Mouse (Mus musculus) mouse embryonic stem cell (cell line): ENCODE measurements around the gene Ppp1r27.
"Not testable (repeated sequence)": the region's sequence is repeated elsewhere in the genome, so short reads cannot be mapped to it uniquely, and the experiment has no call there.

ENCODE experiments used
- in situ Hi-C, 2 experiments: fragments of 300-500 bp; cut with MboI; formaldehyde crosslinking; loops; 1 replicate in 1 of 2; 3 replicates in 1 of 2; pipeline ENCODE4 v1.14.3; 2019 to 2020; ENCODE audit warnings: low sequenced_read_pairs in 2 of 2, low pct_unique_long_range_greater_than_20kb in 1 of 2, mixed read lengths in 1 of 2; ENCODE audit not compliant: unreplicated experiment in 1 of 2

Gene Ppp1r27

DNA sequence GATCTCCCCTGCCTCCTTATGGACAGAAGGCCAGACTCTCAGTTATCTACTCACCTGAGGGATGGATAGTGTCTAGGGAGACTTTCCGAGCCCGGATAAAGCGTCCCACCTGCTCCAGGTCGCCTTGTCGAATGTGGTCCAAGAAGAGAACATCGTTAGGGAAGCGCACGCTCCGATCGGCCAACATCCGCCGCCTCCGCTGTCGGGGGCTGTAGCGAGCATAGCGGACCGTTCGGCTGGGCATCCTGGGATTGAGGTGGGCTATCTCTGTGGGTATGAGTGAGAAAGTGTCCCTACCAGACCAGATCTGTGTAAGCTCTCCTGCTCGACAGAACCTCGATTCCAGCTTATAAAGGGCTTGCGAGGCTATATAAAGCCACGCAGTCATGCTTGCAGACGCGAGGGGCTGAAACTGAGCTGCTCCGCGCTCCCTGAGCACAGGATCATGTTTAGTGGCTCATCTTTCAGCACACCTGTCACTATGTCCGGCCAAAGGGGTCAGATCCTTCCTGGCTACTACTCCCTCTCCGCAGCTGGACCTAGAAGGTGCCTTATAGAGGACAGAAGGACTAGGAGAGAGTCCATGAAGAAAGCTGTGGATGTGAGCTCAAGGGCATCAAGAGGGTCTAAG, at the start of gene Ppp1r27:
Ppp1r27 (minus strand) TSS at position 323 of the 631 bp plus-strand sequence.
- in situ Hi-C loops, result no loop called here

DNA sequence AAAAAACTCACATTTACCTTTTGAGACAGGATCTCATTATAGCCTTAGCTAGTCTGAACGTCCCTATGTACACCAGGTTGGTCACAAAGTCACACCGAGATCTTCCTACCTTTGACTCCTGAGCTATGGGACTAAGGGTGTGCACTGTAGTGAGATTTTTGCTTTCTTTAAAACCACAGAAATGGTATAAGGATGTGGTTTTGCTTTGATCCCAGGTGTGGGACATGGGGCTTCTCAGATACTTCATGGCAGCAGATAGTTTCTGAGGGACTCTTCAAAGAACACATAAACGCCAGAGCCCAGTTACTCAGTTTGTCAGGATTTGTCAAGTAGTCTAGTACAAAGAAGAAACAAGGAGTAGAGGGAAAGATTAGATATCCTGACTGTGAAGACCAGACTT, 49.8 kb upstream of the Ppp1r27 start:
- in situ Hi-C loops, result no loop called here

DNA sequence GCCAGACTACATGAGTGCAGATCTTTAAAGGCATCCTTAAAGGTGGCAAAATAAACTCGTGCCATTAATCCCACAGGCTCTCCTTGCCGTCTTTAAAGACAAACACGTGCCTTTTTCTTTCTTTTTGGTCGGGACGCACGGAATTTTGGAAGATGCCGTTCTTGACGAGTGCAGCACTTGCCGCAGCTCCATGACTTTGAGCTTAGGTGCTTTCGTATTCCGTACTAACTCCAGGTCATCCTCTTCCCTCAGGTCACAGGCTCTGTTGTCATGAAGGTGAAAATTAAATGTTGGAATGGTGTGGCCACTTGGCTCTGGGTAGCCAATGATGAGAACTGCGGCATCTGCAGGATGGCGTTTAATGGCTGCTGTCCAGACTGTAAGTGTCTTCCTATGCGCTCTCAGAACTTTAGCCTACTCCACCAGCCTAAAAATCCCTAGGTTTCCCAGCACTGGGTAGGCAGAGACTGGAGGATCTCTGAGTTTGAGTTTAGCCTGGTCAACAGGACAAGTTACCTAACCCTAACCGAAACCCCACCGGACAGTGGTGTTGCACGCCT, 48.1 kb upstream of the Ppp1r27 start:
- in situ Hi-C loops, result no loop called here

- in situ Hi-C loops, result no loop called here
These were observed 47.5 kb upstream of the Ppp1r27 start, which contains the start of the genes Alyref and Anapc11 for GRCm38 (mm10) chr11:120598283-120598989. TSS of gene Alyref (minus strand) at chr11:120598365. TSS of gene Anapc11 (plus strand) at chr11:120598421.

DNA sequence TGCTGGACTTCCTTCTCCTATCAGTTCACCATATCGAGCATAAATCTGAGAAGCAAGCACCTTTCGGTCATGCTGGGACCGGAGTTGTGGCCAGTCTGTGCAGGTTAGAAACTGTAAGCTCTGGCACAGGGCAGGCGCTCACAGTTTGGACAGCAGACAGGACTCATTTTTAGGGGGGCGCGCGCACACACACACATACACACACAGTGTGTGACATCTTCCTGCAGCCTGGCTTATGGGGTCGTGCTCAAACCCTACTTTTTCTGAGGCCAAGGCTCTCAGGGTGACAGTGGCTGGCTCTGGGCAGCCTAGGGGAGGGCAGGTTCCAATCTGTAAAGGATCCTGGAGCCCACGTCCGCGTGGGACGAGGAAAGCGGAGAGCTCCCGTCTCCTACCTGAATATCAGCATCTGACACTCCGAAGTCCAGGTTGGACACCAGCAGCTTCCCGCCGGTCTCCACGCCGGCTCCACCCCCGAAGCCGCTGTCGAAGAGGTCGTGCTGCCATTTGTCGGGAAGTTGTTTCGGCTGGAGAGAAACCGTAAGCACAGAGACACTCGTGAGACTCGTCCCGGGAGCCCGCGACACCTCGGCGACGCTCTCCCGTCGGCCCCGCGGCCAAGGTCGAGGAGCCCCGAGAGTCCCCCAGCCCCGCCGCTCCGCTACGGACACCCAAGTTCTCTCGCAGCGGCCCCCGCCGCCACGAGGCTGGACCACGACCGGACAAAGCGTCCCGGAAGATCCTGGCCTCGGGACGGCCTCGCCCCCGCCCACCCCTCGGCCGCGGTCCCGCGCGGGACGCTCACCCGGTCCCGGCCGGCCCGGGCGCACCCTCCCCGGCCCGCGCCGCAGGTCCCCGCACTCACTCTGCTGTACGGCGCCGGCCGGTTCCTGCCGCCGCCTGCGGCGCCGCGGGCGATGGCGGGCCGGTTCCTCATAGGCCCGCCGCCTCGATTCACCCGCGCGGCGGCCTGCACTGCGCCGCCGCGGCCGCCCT, 46.6 kb upstream of the Ppp1r27 start:
- in situ Hi-C loops, result no loop called here

- in situ Hi-C loops, result no loop called here
These were observed 37.6 kb upstream of the Ppp1r27 start for GRCm38 (mm10) chr11:120588531-120588930.

GRCm38 (mm10) chr11:120583937-120584336, 33.0 kb upstream of the Ppp1r27 start:
- in situ Hi-C loops, result no loop called here

DNA sequence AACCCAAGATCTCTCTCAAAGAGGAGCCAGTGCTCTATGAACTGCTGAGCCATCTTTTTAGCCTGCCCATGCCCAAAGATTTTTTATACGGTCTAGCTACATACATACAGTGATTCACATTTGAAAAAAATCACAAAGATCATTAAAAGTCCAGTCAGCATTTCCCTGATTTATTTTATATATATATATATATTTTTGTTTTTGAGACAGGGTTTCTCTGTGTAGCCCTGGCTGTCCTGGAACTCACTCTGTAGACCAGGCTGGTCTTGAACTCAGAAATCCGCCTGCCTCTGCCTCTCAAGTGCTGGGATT, 32.0 kb upstream of the Ppp1r27 start:
- in situ Hi-C loops, result not testable (repeated sequence)

DNA sequence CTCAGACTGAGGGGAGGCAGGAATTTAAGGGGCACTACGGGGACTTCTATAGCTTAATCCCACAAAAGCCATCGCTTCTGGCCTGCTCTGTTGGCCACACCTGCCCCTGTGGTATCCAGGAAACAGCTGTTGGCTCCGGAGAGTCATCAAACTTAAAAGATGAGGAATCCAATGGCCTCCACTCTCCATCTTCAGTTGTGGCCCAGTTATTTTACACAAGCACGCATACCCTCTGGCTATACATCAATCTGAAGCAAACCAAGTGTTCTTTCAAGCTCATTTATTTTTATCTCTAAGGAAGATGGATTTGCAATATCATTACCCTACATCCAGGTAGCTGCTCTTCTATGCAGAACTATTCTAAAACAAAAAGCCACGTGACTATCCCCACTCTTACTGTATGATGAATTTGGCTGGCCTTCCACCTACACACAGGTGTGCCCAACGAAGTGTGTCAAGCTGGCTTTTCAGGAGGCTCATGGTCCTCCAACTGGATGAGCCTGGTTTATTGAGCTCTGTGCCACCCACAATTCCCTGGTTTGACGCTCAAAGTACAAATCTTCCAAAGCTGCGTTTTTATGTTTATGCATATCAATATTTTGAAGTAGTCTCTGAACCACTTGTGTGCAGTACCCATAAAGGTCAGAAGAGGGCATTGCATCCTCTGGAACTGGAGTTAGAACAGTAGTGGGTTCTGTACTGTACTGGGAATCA, 31.5 kb upstream of the Ppp1r27 start:
- in situ Hi-C loops, result no loop called here

- in situ Hi-C loops, result no loop called here
These were observed 30.7 kb upstream of the Ppp1r27 start, which contains the start of gene Arhgdia for GRCm38 (mm10) chr11:120581490-120582267. TSS of gene Arhgdia (minus strand) at chr11:120581624.

- in situ Hi-C loops, result no loop called here
These were observed 30.0 kb upstream of the Ppp1r27 start for GRCm38 (mm10) chr11:120580871-120581331.

GRCm38 (mm10) chr11:120580190-120580589, 29.3 kb upstream of the Ppp1r27 start:
- in situ Hi-C loops, result no loop called here

DNA sequence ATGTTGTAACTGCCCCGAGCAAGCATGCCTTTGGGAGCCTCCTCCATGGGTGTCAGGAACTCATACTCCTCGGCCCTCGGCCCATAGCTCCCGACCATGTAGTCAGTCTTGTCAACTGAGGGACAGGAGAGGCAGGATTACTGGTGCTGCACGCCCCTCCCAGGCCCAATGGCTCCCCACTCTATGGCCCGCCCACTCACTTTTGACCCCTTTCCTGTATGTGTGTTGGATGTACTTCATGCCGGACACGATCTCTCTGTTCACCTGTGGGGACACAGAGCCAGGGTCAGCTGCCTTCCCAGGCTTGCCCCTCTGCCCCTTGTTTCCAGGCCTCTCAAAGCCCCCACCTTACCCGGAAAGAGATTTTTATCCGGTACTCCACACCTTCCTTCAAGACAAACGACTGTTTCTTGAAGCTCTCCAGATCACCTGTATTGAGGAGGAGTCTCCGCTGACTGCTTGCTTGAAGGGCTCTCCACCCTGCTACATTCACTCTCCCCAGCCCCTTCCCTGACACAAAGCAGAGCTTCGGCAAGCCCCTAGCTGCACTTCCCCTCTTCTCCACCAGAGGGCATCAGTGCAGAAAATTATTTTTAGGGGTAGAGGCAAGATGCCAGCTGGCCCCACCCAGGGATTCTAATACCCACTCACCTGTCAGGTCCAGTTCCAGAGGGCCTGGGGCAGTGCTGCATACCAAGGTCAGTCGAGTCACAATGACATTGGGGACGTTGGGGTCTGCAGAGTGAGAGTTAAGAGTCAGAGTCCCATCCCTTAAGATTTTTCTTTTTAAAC, 28.6 kb upstream of the Ppp1r27 start:
- in situ Hi-C loops, result no loop called here

- in situ Hi-C loops, result no loop called here
These were observed 27.8 kb upstream of the Ppp1r27 start for GRCm38 (mm10) chr11:120578694-120579243.

- in situ Hi-C loops, result no loop called here
These were observed 27.2 kb upstream of the Ppp1r27 start for GRCm38 (mm10) chr11:120578024-120578693.
